Mouse (Mus musculus) small intestine, adult 2 months (tissue): ENCODE data around the gene A730071L15Rik.

ENCODE experiments used
- CTCF ChIP-seq: fragments of 200-500 bp; IDR thresholded peaks from 2 replicates; pipeline ENCODE4 v1.5.1; 2012; ENCODE audit warnings: low read depth, mild to moderate bottlenecking, control low read depth, inconsistent platforms, low read length, moderate library complexity, mixed read lengths; ENCODE audit not compliant: insufficient replicate concordance, insufficient read length; ENCODE audit errors: extremely low read depth
- POLR2A ChIP-seq: fragments of 200-500 bp; IDR thresholded peaks from 2 replicates; pipeline ENCODE4 v1.6.1; 2012; ENCODE audit warnings: low read depth, mild to moderate bottlenecking, control low read depth, inconsistent platforms, low read length, moderate library complexity

GRCm38 (mm10) chr11:6152864-6153263 lies 47.0 kb upstream of the A730071L15Rik start:
- TF ChIP-seq CTCF, result no peak
- no peak for TF ChIP-seq POLR2A
